Mouse (Mus musculus) colon, adult 2 months (tissue): Measurements from ENCODE around the gene Arl9. TPM values are rescaled to one million over a fixed set of nuclear protein-coding genes. Genes with fewer than 3 reads are reported as not detected.

Experiments used
- polyA plus RNA-seq: library from polyadenylated mRNA; depleted of rRNA; stranded (reverse); fragments of >200 nt; gene quantifications from 2 replicates; pipeline ENCODE4 v1.2.3, GENCODE M21; 2012; rRNA removed

Gene Arl9
- polyA plus RNA-seq, result not detected in 2 replicates

DNA sequence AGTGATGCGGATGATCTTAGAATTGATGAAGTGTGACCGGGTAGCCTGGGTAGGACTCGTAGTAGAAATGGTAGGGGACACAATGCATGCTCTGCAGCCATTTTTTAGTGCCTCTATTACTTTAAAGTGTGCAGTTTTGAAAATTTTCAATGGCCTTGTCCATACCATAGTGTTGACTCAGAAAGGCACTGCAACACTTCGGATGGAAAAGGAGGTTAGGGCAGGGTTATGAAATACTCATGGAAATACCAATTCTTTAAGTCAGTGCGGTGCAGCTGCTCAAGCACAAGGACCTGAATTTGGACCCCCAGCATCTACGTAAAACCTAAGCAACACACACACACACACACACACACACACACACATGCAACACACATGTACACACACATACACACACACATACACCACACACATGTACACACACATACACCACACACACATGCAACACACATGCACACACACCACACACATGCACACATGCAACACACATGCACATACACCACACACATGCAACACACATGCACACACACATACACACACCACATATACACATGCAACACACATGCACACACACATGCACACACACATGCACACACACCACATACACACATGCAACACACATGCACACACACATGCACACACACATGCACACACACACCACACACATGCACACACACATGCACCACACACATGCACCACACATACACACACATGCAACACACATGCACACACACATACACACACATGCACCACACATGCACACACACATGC is at the start of gene Arl9:
Gene Arl9, plus strand, starts transcription at position 5 of the 771 bp plus-strand sequence.

DNA sequence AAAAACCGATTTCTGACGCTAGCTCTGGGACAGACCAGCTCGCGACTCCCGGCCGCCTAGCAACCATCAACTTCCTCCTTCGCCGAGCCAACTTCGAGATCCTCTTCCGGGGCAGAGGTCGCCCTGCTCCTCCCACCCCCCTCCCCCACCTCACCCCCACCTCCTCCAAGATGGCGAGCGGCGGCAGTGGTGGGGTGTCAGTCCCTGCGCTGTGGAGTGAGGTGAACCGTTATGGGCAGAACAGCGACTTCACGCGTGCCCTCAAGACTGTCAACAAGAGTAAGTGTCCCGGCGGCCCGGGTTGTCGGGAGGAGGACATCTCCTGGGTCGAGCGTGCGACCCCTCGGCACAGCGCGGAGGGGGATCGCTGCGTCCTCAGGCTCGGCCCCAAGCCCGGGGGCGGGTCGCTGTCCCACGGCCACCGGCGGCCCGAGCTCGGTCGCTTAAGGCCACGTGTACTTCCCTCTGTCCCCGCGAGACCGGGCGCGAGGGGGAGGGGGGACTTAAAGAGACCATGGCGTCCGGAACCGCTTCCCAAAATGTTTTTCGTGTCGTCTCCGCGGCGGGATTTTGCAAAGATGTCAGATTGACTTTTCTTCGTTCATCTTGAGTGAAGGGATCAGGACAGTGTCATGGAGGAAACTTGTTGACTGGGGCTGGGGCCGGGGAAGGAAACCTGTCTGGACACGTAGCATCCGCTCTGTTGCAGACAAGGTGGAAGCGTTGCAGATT is 29.1 kb upstream of the Arl9 start, which contains the start of gene Srp72:
Gene Srp72, plus strand, starts transcription at position 130 of the 732 bp plus-strand sequence.

DNA sequence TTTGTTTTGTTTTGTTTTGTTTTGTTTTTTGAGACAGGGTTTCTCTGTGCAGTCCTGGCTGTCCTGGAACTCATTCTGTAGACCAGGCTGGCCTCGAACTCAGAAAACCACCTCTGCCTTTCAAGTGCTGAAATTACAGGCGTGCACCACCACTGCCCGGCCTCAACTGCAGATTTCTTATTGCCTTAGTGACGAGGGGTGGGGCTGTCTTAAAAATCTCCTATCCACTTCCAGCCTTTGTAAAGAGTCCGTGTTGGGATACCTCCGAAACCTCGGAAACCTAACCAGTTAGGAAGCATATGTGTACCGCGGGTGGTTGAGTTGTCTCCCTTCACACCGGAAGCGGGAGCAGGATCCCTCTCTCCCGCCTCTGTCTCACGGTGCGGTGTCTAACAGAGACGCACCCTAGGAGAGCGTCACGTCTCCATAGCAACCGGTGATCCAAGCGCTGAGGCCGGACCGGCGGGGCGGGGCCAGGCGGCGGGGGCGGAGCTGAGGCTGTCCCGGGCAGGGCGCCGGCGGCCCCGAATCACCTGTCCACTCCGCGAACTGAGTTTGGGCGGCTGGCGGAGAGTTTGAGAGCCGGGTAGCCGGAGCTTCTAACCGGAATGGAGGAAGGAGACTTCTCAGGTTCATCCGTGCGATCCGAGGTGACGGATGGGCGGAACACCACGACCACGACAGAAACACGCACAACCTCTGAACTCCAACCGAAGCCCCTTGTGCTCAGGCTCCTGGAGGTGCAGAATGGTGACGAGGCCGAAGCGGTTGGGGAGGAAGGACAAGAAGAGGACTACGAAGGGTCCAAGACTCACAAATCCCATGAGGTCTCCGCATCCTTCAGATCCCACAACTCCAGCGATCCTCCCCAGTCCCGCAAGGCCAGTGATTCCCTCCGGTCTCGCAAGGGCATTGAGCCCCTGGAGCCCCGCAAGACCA is 12.0 kb downstream of the Arl9 start, which contains the start of gene Thegl:
Gene Thegl, plus strand, starts transcription at position 480 of the 939 bp plus-strand sequence.

Other genes with a start within 250 kb of the Arl9 start
- gene Aasdh, start 98.5 kb upstream of the Arl9 start, polyA plus RNA-seq, result 4.3 and 4.9 TPM in 2 replicates
- gene Paics, start 52.7 kb upstream of the Arl9 start, polyA plus RNA-seq, result 29.8 and 35.7 TPM in 2 replicates
- 3.4 and 4.1 TPM in 2 replicates for gene Ppat, start 52.5 kb upstream of the Arl9 start, polyA plus RNA-seq
- gene Srp72, start 29.4 kb upstream of the Arl9 start, polyA plus RNA-seq, result 10.3 and 14.1 TPM in 2 replicates
- gene Thegl, start 12.0 kb downstream of the Arl9 start, polyA plus RNA-seq, result not detected in 2 replicates
- gene Hopx, start 111.1 kb downstream of the Arl9 start, polyA plus RNA-seq, result 61.2 and 64.6 TPM in 2 replicates
- gene Spink2, start 207.4 kb downstream of the Arl9 start, polyA plus RNA-seq, result 0.21 TPM in 1 of 2 replicates, not detected in the other